Mouse (Mus musculus) thymus, adult 18-20 months (tissue): ENCODE data around the gene Eml6.
"Not testable (repeated sequence)": the region's sequence is repeated elsewhere in the genome, so short reads cannot be mapped to it uniquely, and the experiment has no call there.

Source experiments
- DNase-seq, 2 experiments: peaks; one replicate each; pipeline ENCODE4 v3.0.0; 2022; ENCODE audit warnings: mixed read lengths in 2 of 2

Gene Eml6

GRCm38 (mm10) chr11:29840606-29841227, 185.1 kb downstream of the Eml6 start:
- DNase-seq = no peak

GRCm38 (mm10) chr11:29839781-29840180, 186.1 kb downstream of the Eml6 start:
- DNase-seq = no peak

- no peak for DNase-seq
Observed at GRCm38 (mm10) chr11:29837066-29837465, 188.8 kb downstream of the Eml6 start.

GRCm38 (mm10) chr11:29827729-29828128, 198.1 kb downstream of the Eml6 start:
- no peak for DNase-seq

- DNase-seq = no peak
Observed at GRCm38 (mm10) chr11:29826001-29826400, 199.8 kb downstream of the Eml6 start.

- DNase-seq = not testable (repeated sequence)
Observed at GRCm38 (mm10) chr11:29825271-29825718, 200.5 kb downstream of the Eml6 start, which contains the start of gene 4931440F15Rik. 4931440F15Rik (minus strand) TSS chr11:29825668.

- not testable (repeated sequence) for DNase-seq
Observed at GRCm38 (mm10) chr11:29824474-29825270, 201.2 kb downstream of the Eml6 start.

GRCm38 (mm10) chr11:29823141-29823540, 202.7 kb downstream of the Eml6 start:
- no peak for DNase-seq

- DNase-seq = no peak
Observed at GRCm38 (mm10) chr11:29815670-29816069, 210.2 kb downstream of the Eml6 start.

GRCm38 (mm10) chr11:29815261-29815660, 210.6 kb downstream of the Eml6 start:
- no peak for DNase-seq

GRCm38 (mm10) chr11:29813267-29813666, 212.6 kb downstream of the Eml6 start:
- DNase-seq = no peak

- DNase-seq = no peak
Observed at GRCm38 (mm10) chr11:29812475-29812874, 213.4 kb downstream of the Eml6 start.

GRCm38 (mm10) chr11:29810324-29810723, 215.5 kb downstream of the Eml6 start:
- DNase-seq = no peak

- DNase-seq = no peak
Observed at GRCm38 (mm10) chr11:29808981-29809589, 216.7 kb downstream of the Eml6 start.

GRCm38 (mm10) chr11:29808173-29808980, 217.5 kb downstream of the Eml6 start:
- DNase-seq = no peak

GRCm38 (mm10) chr11:29807325-29807724, 218.5 kb downstream of the Eml6 start:
- DNase-seq = no peak

- no peak for DNase-seq
Observed at GRCm38 (mm10) chr11:29801432-29802427, 224.1 kb downstream of the Eml6 start.

GRCm38 (mm10) chr11:29799839-29800238, 226.0 kb downstream of the Eml6 start:
- DNase-seq = no peak

- no peak for DNase-seq
Observed at GRCm38 (mm10) chr11:29795106-29795505, 230.7 kb downstream of the Eml6 start.

GRCm38 (mm10) chr11:29794475-29794874, 231.4 kb downstream of the Eml6 start:
- no peak for DNase-seq

- no peak for DNase-seq
Observed at GRCm38 (mm10) chr11:29790796-29791195, 235.0 kb downstream of the Eml6 start.
